Mouse (Mus musculus) layer of hippocampus, adult 9-10 months (tissue): ENCODE measurements around the gene Axdnd1.

ENCODE experiments used
- DNase-seq: peaks from one replicate; pipeline ENCODE4 v3.0.0; 2022; ENCODE audit warnings: low spot score

Gene Axdnd1

DNA sequence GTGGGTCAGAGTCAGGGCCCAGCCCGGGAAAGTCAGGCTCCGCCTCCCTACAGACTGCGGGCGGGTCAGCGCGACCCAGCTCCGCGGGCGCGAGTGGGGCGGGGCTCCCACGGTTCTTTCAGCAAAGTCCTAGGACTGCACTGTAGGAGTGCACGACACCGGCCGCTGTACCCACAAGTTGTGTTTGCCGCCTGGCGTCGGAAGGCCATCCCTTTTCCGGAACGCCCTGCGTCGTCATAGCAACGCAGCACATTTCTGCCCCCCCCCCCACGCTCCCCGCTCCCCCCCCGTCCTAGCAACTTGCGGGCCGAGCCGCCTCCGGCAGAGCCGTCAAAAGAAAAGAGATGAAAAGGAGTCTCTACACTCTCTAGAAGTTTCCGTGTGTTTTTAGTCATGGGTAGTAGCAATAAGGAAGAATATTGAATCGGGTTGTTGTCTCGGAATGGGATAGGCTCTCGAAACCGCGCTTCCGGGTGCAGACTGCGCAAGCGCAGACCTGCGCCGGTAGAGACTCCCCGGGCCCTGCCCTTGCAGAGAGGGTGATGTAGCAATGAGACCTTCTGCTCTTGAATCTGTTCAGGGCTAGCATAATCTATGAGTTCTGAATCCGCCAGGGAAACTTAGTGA is at the start of gene Axdnd1:
Axdnd1 (minus strand) TSS at position 489 of the 627 bp plus-strand sequence.
- DNase-seq: peak; percentile 75

DNA sequence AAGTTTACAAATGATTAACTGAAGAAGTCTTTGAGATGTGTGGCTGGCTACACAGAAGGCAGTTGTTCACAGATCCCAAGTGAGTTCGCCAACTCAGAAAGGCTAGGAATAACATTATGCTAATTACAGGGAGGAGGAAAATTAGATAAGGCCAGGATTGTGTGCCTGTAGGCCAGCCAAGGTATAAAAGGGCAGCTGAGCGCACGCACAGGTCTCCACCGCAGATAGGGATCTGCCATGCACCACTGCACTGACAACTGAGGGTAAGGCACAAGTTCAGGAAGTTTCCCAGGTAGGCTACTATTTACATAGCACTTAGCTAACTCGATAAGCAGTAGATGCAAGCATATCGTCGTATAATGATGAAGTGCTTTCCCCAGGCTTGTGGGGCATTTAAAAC is 49.6 kb upstream of the Axdnd1 start:
- no peak for DNase-seq

DNA sequence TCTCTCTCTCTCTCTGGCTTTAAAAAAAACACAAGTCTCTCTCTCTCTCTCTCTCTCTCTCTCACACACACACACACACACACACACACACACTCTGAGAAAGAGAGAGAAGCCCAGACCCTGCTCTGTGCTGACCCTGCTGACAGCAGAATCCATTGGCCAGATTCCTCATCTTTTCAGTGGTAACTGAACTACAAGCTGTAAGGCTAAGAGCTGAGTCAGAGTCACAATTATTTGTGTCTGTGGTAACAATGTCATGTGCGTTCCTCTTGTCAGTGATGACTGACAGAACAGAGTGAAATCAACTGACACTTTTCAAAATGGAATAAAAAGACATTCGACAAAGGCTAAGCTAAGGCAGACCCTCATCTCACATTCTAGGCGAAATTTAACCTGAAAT is 47.6 kb upstream of the Axdnd1 start:
- no peak for DNase-seq

DNA sequence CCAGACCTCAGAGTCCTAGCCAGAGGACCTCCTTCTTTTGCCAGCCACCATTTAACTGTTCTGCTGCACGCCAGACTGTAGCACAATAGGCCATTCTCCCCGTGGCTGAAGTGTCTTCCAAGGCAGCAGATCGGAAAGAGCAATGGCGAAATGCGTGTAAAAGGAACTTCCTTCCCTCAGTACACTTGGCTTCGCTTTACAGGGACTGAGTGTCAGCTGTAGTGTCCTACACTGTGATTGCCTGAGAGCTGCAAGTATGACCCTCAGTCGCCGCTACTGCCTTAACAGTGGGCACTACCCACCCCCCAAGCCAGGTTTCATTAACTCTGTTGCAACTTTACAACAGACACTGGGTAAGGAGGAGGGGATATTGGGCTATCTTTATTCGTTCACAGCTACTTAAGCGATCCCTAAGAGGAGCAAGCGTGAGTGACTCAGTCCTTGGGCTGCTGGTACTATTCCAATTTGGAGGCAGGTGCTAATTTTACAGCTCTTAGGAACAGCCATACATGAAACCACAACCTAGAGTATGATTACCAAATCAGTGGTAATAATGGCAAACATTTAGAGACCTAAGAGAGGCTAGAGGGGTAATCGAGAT is 46.8 kb upstream of the Axdnd1 start:
- DNase-seq: no peak

DNA sequence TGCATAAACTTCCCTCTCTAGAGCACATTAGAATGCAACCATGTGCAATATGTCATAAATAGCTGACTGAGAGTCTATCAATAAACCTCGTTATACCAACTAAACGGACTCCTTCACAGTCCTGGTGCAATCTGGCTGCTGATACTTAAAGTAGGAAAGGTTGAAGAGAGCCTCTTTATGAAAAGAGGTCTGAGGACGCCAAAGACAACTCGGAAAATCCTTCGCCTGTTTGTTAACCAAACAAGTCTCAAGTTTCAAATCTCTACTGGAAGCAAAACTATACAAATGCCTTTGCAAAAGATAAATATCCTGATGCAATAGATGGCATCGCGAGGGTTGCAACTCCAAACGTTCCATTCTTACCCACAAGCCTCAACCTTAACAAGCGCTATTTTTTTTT is 44.0 kb upstream of the Axdnd1 start:
- no peak for DNase-seq

DNA sequence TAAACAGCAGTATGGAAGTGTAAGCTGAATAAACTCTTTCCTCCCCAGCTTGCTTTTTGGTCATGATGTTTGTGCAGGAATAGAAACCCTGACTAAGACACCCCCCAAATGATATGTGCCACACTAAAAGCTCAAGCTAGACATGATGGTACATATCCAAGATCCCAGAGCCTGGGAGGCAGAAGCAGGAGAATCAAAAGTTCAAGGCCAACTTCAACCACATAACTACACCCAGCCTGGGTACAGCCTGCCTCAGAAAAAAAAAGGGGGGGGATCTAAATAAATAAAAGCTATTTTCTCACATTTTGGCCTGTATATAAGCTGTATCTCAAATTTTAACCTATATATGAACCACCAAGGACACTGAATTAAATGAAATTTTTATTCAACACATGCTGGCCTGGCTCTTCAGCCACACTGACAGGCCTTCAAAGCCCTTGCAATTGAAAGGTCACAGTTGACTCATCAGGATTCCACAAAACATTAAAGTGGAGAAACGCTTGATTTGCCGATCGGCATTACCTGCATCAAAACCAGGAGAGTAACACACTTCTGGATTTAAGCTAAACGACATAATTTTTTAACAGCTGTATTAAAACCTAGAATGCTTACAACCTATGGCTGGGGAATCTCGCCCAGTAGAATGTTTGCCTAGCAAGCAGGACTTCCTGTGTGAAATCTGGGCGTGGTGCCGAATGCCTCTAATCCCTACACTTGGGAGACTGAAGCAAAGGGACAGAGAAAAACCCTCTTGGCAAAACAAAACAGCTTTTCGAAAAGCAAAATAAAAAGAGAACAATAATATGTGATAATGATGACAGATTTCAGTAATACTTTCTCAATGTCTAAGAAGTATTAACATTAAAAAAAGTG is 43.3 kb upstream of the Axdnd1 start:
- DNase-seq: no peak

DNA sequence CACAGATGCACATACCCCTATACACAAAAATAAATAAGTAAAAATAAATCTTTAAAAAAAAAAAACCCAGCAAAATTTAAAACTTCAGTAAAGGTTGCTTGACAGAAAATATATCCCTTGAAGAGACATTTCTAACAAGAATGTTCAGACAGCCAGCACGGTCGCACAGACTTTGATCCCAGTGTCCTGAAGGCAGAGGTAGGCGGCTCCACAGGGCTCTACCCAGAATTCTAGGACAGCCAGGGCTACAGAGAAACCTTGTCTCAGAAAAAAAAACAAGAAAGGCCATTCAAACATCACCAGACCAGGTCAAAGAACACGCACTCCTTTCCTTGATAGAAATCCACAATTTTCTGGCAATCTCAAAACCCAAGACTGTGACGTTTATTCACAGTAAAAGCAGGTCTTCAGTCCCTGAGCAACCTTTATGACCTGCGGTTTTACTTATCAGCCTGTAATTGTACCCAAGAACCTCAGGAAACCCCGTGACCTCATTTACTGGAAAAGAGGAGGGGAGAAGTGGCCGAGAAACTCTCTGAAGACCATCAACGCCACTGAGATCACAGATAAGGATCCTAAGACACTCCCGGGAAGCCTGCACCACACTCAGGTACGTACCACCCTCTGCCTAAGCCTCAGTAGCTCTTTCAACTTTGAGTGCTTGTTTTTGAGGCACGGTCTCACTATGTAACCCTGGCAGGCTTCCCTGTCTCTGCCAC is 41.5 kb upstream of the Axdnd1 start:
- DNase-seq: no peak

DNA sequence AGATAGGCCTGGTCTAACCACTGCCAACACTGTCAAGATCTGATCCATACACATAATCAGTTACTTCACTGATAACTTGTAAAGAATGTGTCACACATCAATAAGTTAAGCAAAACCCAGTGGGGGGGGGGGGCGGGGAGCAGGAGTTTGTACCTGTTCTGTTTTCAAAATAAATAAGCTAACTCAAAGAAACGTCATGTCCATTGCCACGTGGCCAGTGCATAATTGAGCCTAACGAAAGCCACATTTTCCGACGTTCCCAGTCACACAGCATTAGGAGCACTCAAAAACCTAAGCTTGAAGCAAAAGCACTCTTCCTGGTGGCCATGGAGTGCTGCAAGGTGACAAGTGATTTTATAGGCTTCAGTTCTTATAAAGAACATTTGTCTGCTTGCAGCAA is 40.1 kb upstream of the Axdnd1 start:
- DNase-seq: no peak

DNA sequence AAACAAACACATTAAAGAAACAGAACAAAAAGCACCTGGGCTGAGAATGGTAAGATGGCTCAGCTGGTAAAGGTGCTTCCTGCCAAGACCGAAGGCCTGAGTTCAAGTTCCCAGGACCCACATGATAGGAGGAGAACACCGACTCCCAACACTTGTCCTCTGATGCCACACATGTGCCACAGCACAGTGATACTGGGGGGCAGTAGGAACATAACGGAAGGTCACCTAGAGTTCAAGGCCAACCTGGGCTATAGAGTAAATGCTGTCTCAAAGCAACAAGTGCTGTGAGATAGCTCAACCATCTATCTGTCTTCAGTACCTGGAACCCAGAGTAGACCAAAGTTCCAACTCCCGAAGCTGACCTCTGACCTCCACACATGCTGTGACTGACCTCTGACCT is 39.3 kb upstream of the Axdnd1 start:
- no peak for DNase-seq

DNA sequence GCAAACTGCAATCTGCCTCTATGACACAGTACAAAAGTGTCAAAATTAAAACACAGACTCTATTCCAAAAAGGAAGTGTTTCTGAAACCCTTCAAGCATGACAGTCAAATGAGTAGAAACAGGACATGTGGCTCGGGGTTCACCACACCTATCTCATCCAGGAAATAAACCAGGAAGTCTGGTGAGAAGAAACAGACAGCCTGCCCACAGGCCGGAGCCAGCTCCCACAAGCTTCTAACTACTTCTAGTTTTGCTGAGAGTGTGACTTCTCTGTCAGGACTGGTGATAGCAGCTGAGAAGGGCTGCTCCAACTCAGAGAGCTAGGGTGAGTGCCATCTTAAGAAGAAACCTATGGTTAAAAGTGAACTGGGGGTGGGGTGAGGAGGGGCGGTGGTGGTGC is 38.7 kb upstream of the Axdnd1 start:
- no peak for DNase-seq

DNA sequence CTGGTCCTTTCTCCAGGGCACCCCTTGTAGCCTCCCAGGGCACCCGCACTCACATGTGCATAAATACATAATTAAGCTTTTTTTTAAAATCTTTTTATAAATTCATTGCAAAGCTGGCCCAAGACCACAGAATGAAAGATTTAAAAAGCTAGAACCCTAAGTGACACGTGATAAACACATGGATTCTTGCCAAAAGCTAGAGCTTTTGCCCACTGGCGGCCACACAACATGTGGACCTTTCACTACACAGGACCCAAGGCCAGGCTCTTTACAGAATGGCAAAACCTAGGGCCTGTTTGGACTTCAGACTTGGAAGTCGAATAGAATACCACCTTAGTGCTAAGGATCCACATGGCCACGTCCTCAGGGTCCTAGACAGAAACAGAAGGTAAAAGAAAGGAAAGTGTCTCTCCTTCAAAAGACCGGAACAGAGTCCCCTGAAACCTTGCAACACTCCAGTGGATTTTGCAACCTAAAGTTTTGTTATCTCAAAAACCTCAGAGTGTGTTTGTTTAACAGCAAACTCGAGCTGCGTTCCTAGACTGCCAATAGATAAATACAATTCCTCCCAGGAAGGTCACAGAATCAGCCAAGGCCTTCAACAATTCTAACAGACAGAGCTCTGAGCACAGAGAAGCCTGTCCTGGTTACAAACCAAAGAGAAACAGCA is 37.6 kb upstream of the Axdnd1 start:
- no peak for DNase-seq

DNA sequence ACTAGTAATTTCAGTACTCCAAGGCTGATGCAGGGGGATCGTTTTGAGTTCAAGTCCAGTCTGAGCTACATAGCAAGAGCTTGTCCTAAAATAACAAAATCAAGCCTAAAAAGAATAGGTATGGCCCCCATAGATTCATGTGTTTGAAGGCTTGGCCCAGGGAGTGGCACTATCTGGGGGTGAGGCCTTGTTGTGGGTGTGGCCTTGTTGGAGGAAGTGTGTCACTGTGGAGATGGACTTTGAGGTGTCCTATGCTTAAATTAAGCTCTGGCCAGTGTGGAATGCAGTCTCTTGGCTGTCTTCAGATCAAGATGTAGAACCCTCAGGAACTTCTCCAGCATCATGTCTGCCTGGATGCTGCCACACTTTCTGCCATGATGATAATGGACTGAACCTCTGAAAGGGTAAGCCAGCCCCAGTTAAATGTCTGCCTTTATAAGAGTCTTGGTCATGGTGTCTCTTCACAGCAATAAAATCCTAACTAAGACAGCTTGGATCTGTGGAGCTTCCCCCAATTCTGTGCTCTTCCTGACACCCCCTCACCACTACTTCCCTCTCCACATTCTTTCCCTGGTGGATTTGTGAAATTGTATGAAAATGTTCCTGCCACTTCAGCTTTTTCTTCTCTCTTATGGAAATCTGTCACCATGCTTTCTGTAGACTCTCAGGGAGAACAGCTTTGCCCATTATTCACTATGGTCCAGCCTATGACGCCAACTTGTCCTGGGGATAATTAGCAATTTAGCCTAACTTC is 34.2 kb upstream of the Axdnd1 start:
- no peak for DNase-seq

DNA sequence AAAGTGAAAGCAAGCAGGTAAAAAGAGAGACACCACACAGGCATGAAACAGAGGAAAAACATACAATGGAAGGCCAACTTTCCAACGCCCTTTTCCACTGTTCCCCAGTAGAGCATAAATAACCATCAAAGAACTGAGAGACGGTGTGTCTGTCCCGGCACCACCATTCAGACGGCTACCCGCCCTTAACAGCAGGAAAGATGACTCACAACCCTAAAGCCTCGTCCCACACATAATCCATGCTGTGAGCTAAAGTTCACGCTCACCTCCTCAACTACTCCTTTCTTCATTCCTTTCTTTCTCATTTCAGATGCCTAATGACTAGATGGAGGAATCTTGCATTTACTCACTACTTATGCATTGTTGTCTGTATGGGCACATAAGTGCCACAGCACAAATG is 33.4 kb upstream of the Axdnd1 start:
- no peak for DNase-seq

DNA sequence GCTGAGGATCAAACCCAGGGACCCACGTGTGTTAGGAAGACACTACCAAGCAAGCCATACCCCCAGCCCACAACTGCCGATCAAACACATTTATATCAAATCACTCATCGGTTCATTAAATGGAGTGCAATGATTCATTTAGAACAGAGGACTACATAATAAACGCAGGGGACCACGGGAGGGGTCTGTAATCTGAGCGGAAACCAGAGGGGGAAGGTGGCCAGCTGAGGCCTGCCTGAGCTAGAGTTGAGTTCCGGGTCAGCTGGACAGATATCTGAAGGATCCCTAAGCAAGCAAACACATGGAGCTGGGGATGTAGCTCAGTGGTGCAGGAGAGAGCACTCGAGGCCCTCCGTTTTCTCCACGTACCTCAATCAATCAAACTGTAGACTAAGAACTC is 32.9 kb upstream of the Axdnd1 start:
- no peak for DNase-seq

DNA sequence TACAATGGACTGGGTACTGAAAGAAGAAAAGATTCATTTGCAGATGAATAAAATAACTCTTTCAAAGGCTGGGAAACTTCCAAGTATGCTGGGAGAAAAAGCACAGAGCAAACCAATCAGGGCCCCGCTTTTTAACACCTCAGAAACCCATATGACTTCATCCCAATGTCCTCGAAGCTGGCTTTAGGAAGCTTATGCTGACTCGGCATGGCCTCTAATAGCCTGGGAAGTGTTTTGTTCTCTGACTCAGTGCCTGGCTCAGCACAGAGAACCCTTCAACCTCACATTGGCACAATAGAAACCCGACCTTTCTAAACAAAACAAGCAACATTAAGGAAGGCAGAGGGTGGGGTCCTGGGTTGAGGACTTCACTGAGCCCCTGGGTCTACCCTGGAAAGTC is 29.5 kb upstream of the Axdnd1 start:
- DNase-seq: no peak

DNA sequence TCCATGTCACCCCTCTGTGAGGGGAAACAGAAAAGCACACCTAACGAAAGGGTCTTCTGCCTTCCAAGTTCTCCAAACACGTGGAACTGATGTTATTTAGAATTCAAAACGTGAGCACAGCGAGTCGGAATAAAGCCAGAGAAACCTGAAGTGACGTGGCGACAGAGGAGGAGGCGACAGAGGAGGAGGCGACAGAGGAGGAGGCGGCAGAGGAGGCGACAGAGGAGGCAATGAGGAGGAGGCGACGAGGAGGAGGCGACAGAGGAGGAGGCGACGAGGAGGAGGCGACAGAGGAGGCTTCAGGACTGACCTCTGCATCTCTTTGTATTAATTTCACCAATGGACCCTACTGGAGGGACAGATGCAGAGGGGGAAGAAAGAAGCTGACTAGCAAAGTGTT is 28.7 kb upstream of the Axdnd1 start:
- DNase-seq: no peak

DNA sequence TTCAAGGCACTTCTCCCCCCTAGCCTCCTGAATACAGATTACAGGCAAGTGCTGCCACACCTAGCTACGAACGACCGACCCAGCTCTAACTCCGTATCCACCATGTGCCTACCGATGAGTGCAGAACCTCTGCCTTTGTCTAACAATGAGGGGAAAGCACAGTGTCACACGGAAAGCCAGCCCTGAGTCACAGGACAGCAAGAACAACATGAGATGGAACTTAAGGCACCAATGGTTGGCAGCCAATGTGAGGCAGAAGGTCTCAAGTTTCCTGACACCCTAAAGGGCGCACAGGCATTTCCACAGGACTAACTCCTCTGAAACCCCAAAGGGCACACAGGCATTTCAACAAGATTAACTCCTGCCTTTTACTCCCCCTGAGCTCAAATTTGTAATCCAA is 28.1 kb upstream of the Axdnd1 start:
- DNase-seq: no peak

DNA sequence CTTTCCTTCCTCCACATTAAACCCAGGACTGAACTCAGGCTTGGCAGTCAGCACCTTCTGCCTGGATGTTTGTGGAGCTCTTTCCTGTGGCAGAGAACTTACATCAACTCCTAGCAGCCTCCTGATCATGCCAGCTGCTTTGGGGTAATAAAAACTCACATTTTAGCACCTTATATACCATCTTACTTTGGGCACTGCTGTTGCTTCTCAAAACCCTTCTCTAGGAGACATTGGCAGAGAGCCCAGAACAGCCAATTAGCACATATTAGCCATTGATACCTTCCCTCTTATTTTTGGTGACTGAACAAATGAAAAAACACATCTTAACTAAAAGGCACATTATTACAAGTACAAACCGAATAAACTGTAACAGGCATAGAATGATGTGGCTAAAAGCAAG is 24.1 kb upstream of the Axdnd1 start:
- no peak for DNase-seq

DNA sequence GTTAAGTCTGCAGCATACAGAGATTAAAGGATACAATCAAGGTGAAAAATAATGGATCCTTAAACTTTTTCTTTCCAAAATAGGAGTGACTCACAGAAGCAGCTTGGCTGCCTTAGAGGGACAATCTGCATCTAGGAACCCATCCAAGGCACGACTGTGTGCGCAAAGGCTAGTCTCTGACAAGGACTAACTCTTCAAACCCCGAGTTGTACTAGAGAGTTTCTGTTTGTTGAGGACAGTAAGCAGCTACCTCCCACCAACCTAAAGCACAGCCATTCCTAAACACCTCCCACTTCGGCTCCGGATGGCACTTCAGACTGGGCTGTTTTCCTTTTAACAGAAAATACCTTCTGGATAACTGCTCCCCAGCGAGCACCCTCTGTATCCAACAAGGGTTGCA is 21.8 kb upstream of the Axdnd1 start:
- no peak for DNase-seq

DNA sequence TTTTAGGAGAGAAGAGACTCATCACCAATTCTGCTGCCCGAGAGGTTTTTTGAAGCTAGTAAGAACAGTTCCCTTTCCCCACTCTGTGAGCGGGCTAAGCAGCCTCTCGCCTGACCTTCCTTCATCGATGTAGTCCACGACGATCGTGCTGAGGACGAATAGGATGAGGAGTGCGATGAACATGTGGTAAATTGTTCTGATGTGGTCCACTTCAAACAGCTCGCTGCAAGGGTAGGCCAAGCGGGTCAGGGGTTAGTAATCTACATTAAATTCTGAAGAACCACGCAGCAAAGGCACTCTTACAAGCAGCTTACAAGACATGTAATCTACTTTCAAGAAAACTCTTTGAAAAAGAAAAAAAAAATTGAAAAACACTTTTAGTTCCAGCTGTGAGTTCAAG is 21.3 kb upstream of the Axdnd1 start:
- DNase-seq: no peak

DNA sequence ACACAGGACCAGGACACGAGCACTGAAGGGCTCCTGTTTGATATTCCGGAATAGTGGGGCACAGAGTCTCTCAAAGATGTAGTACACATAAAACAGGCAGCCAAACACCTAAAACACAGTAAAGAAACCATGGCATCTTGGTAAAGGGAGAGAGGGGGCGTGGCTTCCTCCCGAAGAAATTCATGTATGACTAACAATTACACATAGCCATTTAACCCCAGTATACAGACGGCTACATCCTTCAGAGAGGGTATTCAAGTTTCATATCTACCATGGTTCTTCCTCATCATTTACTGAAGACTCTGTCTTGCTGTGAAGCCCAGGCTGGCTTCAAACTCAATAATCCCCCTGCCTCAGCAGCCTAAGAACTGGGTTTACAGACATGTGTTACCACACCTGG is 16.8 kb upstream of the Axdnd1 start:
- DNase-seq: no peak
